Mouse (Mus musculus): Measurements from ENCODE around the gene Nagk. TPM values are rescaled to one million over a fixed set of nuclear protein-coding genes. Genes with fewer than 3 reads are reported as not detected.

The Nagk gene
- 49.8 and 54.1 TPM in 2 replicates for polyA plus RNA-seq (2015; fragmentation: Nextera tagmentation; extraction: Ambion mirVana)

DNA sequence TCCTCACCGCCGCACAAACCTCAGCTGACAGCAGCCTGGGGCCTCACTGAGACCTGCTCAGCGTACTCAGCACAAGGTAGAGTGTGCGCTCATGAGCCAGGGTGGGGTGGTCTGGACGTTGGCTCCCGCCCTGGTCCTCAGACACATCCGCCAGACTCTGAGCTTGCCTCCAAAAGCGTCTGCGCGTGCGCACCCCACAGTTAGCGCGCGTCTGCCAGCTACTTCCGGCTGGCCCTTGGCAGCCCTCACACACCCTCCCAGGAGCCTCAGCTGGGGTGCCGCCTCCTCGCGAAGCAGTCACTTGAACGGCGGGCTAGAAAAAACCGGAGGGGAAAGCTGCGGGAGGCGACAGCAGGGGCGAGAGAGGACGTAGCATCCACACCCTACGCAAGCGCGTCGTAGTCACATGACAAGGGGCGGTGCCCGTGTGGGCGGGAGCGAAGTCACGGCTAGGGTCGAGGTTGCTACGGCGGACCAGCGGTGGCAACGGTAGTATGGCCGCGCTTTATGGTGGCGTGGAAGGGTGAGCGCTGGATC lies at the start of gene Nagk:
Nagk (plus strand) TSS at position 223 of the 537 bp plus-strand sequence.
- Histone ChIP-seq H3K36me3 (no peaks in the 10 kb centered on the region; the same call in 1 of the 2 replicates), H3K4me2 (peak within 1 kb of the TSS; percentile 92), H3K27ac (peak within 1 kb of the TSS; percentile 97), H3K4me1 (peaks cover 12% of the 10 kb centered on the region), H3K27me3 (no peaks in the 10 kb centered on the region), H3K9me3 (replicated peaks) (no peaks in the 10 kb centered on the region), H3K9ac (peak within 1 kb of the TSS; percentile 52), H3K4me3 (replicated peaks) (peak within 1 kb of the TSS; percentile 77)
- WGBS = under 1% methylated on average over 42 of the region's 43 CpGs
- ATAC-seq (replicated peaks; ENCODE audit: low FRiP score) = peak; percentile 95

DNA sequence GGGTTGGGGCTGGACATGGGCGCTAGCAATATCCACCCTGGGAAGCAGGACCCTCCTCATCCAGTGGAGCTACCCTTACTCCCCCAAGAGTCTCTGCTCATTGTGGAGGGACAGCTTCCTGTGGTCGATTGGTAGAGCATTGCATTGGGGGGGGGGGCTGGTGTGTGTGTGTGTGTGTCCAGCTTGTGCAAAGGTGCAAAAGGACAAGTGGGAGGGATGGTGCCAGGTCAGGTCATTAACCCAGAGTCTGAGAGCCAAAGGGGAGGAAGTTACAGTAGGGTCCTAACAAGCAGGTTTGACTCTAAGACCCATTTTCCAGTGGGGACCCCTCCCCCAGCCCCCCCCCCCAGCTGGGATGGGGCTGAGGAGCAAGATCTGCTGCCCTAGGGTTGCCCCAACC lies 49.3 kb upstream of the Nagk start:
- WGBS = 52% methylated on average over 2 of the region's 2 CpGs
- Histone ChIP-seq H3K4me3 (replicated peaks) (no peak overlapping the region), H3K9ac (no peak overlapping the region), H3K9me3 (replicated peaks) (no peaks in the 10 kb centered on the region), H3K27me3 (peaks cover 33% of the 10 kb centered on the region), H3K36me3 (no peaks in the 10 kb centered on the region), H3K4me1 (no peaks in the 10 kb centered on the region), H3K4me2 (no peak overlapping the region), H3K27ac (no peak overlapping the region)
- ATAC-seq (replicated peaks; ENCODE audit: low FRiP score) = no peak

DNA sequence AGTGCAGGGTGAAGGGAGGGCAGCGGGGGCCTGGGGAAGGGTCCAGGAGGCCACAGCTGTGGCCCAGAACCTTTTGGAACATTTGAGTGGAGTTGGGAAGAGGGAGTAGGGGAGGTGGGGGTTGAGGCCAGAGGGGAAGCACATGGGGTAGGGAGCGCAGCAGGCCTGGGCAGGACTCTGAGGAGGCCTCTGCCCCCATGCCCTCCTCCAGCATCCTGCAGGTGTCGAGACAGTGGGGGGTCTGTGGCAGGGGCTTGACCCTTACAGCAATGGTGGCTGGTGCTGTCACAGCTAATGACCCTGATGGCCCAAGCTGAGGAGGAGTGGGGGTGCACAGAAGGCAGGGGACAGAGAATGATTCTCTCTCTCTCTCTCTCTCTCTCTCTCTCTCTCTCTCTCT lies 45.5 kb upstream of the Nagk start:
- no peaks in the 10 kb centered on the region for H3K36me3 ChIP-seq
- H3K4me3 ChIP-seq (replicated peaks) = no peak overlapping the region
- peaks cover 47% of the 10 kb centered on the region for H3K27me3 ChIP-seq
- H3K9ac ChIP-seq = no peak overlapping the region
- H3K4me1 ChIP-seq = no peaks in the 10 kb centered on the region
- WGBS = 34% methylated on average over 3 of the region's 3 CpGs
- no peak overlapping the region for H3K27ac ChIP-seq
- ATAC-seq (replicated peaks; ENCODE audit: low FRiP score) = no peak
- H3K4me2 ChIP-seq = no peak overlapping the region
- no peaks in the 10 kb centered on the region for H3K9me3 ChIP-seq (replicated peaks)

DNA sequence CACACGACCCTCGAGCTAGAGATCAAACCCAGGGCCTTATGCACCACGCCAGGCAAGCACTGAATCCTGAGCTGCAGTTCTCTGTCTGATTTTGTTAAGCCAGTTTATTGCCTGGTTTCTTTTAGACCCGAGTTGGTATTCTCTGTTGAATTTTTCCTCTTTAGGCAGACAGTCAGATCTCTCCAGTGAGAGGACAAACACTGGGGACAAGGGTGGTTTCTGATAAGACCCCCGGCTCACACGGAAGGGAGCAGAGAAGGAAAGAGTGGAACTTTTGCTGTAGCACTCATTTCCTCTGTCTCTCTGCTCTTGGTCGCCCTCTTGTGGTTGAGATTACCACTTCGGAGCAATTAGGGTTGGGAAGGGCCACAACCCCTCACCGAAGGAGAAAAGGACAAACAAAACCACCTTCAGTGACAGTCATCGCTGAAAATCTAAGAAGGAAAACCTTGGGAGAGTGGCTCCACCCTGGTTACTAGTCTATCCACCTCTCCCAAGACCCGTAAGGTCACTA lies 44.6 kb upstream of the Nagk start:
- no peak for ATAC-seq (replicated peaks; ENCODE audit: low FRiP score)
- Histone ChIP-seq H3K9me3 (replicated peaks) (no peaks in the 10 kb centered on the region), H3K9ac (0 out of 2 replicates have a peak overlapping the region, but pooled peaks have one; percentile 9), H3K4me3 (replicated peaks) (no peak overlapping the region), H3K27ac (no peak overlapping the region), H3K36me3 (no peaks in the 10 kb centered on the region), H3K27me3 (peaks cover 55% of the 10 kb centered on the region), H3K4me2 (0 out of 2 replicates have a peak overlapping the region, but pooled peaks have one; percentile 25), H3K4me1 (no peaks in the 10 kb centered on the region)
- WGBS = 12% methylated on average over 11 of the region's 11 CpGs

DNA sequence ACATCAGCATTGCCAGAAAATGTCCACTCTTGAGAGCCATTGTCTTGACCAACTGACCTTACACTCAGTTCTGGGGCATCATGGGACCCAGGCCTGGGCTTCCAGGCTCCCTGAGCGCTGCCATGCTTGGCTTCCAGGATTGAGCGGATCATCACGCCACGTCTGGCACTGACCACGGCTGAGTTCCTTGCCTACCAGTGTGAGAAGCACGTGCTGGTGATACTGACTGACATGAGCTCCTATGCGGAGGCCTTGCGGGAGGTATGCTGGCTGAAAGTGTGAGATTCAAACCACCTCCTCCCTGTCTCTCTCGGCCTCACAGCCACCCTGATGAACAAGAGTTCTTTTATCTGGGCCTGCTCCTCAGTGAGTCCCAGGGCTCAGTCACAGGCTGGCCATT lies 38.7 kb upstream of the Nagk start:
- no peak overlapping the region for H3K27ac ChIP-seq
- H3K4me3 ChIP-seq (replicated peaks) = no peak overlapping the region
- H3K4me2 ChIP-seq = no peak overlapping the region
- no peak overlapping the region for H3K9ac ChIP-seq
- ATAC-seq (replicated peaks; ENCODE audit: low FRiP score) = no peak
- H3K4me1 ChIP-seq = 0 out of 2 replicates have a peak, but pooled peaks cover 6% of the 10 kb centered on the region
- 70% methylated on average over 9 of the region's 9 CpGs for WGBS
- H3K36me3 ChIP-seq = no peaks in the 10 kb centered on the region
- no peaks in the 10 kb centered on the region for H3K9me3 ChIP-seq (replicated peaks)
- peaks cover 82% of the 10 kb centered on the region for H3K27me3 ChIP-seq

DNA sequence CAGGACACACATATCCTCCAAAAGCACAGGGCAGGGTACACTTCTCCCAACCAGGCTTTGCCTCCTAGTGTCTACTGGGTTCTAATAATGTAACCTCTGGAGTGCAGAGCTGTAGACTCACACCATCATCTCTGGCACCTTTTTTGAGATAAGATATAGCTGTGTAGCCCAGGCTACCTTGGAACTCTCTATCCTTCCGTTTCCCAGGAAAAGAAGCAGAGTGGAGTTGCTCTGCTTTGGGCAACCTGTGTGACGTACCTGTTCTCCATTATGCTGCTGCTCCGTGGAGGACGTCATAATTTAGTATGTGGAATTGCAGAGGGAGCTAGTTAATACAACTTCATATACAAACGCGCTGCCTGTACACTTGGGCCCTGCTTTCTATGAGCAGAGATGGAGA lies 32.4 kb upstream of the Nagk start, which contains the start of gene Ankrd53:
Ankrd53 (plus strand) TSS at position 301 of the 400 bp plus-strand sequence.
- Histone ChIP-seq H3K27ac (no peak within 1 kb of the TSS), H3K4me3 (replicated peaks) (peak within 1 kb of the TSS; percentile 39), H3K9ac (peak within 1 kb of the TSS; percentile 39; the same call in 1 of the 2 replicates), H3K4me2 (peak within 1 kb of the TSS; percentile 84), H3K4me1 (peaks cover 19% of the 10 kb centered on the region), H3K36me3 (no peaks in the 10 kb centered on the region), H3K9me3 (replicated peaks) (no peaks in the 10 kb centered on the region), H3K27me3 (peaks cover 66% of the 10 kb centered on the region)
- 22% methylated on average over 6 of the region's 6 CpGs for WGBS
- ATAC-seq (replicated peaks; ENCODE audit: low FRiP score) = no peak

DNA sequence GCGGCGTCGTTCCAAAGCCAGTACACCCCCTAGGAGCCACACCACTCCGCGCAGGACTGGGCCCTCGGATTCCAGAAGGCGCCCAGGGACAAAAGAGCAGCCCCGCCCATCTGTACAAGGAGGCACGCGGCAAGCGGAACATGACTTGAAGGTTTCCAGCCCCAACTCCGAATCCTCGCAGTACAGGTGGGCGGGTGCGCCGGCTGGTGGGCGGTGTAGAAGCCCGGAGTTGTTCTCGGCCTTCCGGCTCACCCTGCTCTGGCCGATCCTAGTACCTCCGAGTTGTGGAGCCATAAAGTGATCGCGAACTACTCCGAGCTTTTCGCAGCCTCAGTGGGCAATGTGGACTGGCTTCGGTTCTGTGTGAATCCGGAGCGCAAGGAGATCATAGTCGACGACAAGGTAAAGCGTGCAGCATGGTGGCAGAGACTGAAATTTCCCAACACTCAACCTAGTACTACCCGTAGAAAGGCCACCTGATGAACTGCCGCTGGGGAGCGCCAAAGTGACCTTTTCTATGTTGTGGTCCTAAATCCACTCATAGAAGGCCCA lies 31.8 kb upstream of the Nagk start:
- Histone ChIP-seq H3K27ac (no peak overlapping the region), H3K4me1 (peaks cover 18% of the 10 kb centered on the region), H3K9ac (peak overlapping the region; percentile 39; the same call in 1 of the 2 replicates), H3K27me3 (peaks cover 60% of the 10 kb centered on the region), H3K4me3 (replicated peaks) (peak overlapping the region; percentile 39), H3K9me3 (replicated peaks) (no peaks in the 10 kb centered on the region), H3K4me2 (peak overlapping the region; percentile 84), H3K36me3 (no peaks in the 10 kb centered on the region)
- ATAC-seq (replicated peaks; ENCODE audit: low FRiP score) = peak; percentile 73
- WGBS = 1% methylated on average over 35 of the region's 35 CpGs

DNA sequence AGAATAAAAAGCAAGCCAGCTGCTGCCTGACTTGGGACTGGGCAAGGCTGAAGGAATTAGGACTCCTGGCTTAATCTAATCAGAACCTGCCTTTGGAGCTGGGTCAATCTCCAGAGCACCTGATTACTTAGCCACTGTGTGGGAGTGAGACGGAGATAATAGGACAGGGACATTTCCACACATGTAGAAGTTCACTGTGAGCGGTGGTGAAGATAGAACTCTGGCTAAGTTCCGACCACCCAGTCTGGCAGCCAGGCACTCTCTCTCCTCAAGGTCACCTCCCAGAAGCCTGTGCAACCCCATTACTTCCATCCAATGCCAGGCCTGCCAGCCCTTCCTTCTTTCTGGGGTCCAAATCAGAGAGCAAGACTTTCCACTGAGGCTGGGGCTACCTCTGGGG lies 27.8 kb upstream of the Nagk start:
- no peak for ATAC-seq (replicated peaks; ENCODE audit: low FRiP score)
- Histone ChIP-seq H3K4me1 (peaks cover 13% of the 10 kb centered on the region), H3K4me2 (no peak overlapping the region), H3K9me3 (replicated peaks) (no peaks in the 10 kb centered on the region), H3K27ac (no peak overlapping the region), H3K4me3 (replicated peaks) (no peak overlapping the region), H3K9ac (no peak overlapping the region), H3K27me3 (peaks cover 27% of the 10 kb centered on the region), H3K36me3 (peaks cover 39% of the 10 kb centered on the region)
- WGBS = 78% methylated on average over 3 of the region's 3 CpGs

DNA sequence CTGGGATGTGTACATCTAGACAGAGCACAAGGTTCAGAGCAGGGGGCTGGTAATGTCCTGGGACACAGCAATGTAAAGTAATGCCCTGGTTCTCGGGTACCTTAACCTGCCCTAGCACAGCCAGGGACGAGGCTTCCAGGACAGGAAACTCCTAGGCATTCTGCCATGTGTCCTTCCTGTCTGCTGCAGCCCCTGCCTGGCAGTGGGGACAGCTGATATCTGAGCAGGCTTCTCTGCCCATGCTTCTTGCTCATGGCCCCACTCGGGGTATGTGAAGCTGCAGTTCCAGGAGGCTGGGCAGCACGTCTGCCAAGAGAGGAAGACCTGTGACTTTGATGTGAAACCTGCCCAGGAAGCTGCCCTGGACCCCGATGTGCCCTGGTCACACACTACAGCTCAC lies 26.3 kb upstream of the Nagk start:
- ATAC-seq (replicated peaks; ENCODE audit: low FRiP score) = no peak
- Histone ChIP-seq H3K27ac (no peak overlapping the region), H3K9ac (no peak overlapping the region)

DNA sequence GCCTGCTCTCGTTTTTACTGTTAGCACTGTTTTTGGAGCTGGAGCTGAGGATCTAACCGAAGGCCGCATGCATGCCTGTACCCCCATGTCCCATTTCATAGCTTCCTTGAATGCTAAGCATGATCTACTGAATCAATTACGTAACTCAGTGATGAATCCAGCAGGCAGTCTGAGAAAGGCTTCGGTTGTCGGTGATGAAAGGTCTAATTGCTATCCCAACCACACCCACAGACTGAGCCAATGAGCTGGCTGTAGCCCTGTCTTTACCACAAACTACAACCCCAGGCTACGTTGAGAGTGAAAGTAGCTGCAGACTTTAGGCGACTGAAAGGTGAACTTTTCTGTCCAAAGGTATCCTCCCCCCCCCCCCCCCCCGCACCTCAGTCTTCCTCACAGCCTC lies 20.7 kb upstream of the Nagk start:
- no peak for ATAC-seq (replicated peaks; ENCODE audit: low FRiP score)
- Histone ChIP-seq H3K4me3 (replicated peaks) (peak overlapping the region; percentile 65), H3K4me1 (peaks cover 23% of the 10 kb centered on the region), H3K36me3 (peaks cover 47% of the 10 kb centered on the region), H3K9ac (no peak overlapping the region; the same call in 1 of the 2 replicates), H3K4me2 (peak overlapping the region; percentile 73), H3K27me3 (no peaks in the 10 kb centered on the region), H3K9me3 (replicated peaks) (no peaks in the 10 kb centered on the region), H3K27ac (no peak overlapping the region)
- 55% methylated on average over 9 of the region's 9 CpGs for WGBS

More for the DNA sequence above, 26.3 kb upstream of the Nagk start:
- Histone ChIP-seq H3K27me3 (peaks cover 12% of the 10 kb centered on the region), H3K4me1 (peaks cover 2% of the 10 kb centered on the region; the same call in 1 of the 2 replicates), H3K9me3 (replicated peaks) (no peaks in the 10 kb centered on the region), H3K4me2 (no peak overlapping the region), H3K36me3 (peaks cover 53% of the 10 kb centered on the region), H3K4me3 (replicated peaks) (no peak overlapping the region)
- 67% methylated on average over 5 of the region's 5 CpGs for WGBS

DNA sequence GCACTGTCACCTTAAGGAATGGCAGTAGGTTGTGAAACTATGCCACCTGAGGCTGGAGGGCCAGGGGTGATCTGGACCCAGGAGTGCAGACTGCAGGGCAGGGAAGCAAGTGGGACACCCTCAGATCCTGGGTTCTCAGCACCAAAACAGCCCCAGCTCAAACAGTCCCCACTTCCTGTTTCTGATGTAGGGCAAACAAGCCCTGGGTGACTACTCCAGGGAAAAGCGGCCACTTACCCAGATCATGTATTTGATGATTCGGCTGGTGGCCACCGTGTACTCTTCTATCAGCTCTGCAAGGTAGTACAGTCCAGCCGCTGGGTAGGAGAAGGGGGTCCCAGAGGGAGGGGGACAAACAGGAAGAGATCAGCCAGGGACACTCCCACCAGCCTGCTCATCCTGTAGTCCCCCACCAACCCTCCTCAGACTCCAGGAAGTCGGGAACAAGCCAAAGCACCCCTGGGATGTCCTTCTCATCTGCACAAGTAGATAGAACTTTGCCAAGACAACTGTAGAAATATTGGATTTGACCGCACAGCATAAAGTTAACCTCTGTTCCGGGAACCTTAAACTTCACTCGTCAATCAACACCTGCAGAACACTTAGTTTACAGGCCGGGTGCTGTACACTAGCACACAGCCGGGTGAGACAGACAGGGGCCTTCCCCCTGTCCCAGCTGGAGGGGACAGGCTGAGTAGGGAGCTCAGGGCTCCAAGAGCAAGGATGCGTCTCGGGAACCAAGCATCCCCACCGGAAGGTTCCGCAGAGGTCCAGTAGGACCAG lies 19.8 kb upstream of the Nagk start:
- Histone ChIP-seq H3K27me3 (no peaks in the 10 kb centered on the region), H3K9ac (peak overlapping the region; percentile 81), H3K36me3 (peaks cover 39% of the 10 kb centered on the region), H3K9me3 (replicated peaks) (no peaks in the 10 kb centered on the region), H3K4me1 (peaks cover 23% of the 10 kb centered on the region), H3K4me2 (peak overlapping the region; percentile 73), H3K4me3 (replicated peaks) (peak overlapping the region; percentile 65), H3K27ac (peak overlapping the region; percentile 96)
- ATAC-seq (replicated peaks; ENCODE audit: low FRiP score) = peak; percentile 62
- WGBS = 2% methylated on average over 14 of the region's 14 CpGs

Data from kidney, embryonic 15.5 days (tissue).